Comparison of ENCODE assay signal across 25 mouse cellular contexts in the genomic region with DNA sequence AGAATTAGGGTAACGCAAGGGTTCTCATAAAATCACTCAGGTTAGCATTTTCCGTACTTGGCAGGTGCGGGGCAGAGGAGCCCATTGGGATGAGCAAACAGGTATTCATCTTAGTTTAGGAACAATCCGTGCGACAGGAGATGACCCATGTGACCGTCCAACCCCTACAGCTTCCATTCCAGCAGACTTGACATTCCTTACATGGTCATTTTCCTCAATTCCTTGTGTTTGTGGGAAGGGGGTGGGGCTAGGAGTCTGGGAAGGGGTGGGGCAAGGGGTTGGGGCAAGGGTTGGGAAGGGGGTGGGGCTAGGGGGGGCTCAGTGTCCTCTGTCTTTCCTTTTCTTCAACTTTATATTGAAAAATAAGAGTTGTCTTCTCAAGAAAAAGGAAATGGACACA. TPM values are rescaled to one million over a fixed set of nuclear protein-coding genes. Genes with fewer than 3 reads are reported as not detected.
DNase-seq lines count a peak whose midpoint lies in the region; ATAC-seq lines count a peak whose summit lies in the region.
"Had no signal": no experiment of that assay in that cellular context is flagged by ENCODE, and none has a peak within 500 bp of the region (broad histone marks: within the 10 kb centered on the region; RNA-seq: fewer than 3 reads in every experiment).

No protein-coding gene starts in this region.

- H3K27ac ChIP-seq in forebrain, embryonic 10.5 days: peak overlapping the region; percentile 87
- H3K27ac ChIP-seq in forebrain, embryonic 11.5 days (ENCODE audit: low read depth, low read length): no peak overlapping the region; the same call in 1 of the 2 replicates
- peak overlapping the region; percentile 81 for H3K27ac ChIP-seq in heart, embryonic 13.5 days (replicated peaks)
- H3K27ac ChIP-seq in midbrain, embryonic 10.5 days (replicated peaks): peak overlapping the region; percentile 88
- no peak overlapping the region for H3K27ac ChIP-seq in midbrain, embryonic 13.5 days
- H3K27ac ChIP-seq: embryonic facial prominence, embryonic 12.5 days; hindbrain, embryonic 15.5 days; liver, embryonic 12.5 days; stomach, embryonic 15.5 days had no signal

- no peak overlapping the region for H3K4me2 ChIP-seq in forebrain, embryonic 11.5 days (ENCODE audit: low read depth, low read length, severe bottlenecking)
- H3K4me2 ChIP-seq in heart, embryonic 13.5 days: no peak overlapping the region
- no peak overlapping the region for H3K4me2 ChIP-seq in midbrain, embryonic 13.5 days (replicated peaks)
- H3K4me2 ChIP-seq: embryonic facial prominence, embryonic 12.5 days; hindbrain, embryonic 15.5 days; liver, embryonic 12.5 days; stomach, embryonic 15.5 days had no signal

- intact Hi-C loops in heart, postnatal 25 days (cut with DNase I): loop anchor here (5.0 kb wide), 1 partner anchor 799 kb away; the partner anchor contains the start of gene Appl2

- H3K4me3 ChIP-seq in forebrain, embryonic 10.5 days: no peak overlapping the region
- no peak overlapping the region for H3K4me3 ChIP-seq in forebrain, embryonic 11.5 days (ENCODE audit: low read depth, low read length)
- no peak overlapping the region for H3K4me3 ChIP-seq in heart, embryonic 13.5 days
- 0 out of 2 replicates have a peak overlapping the region, but pooled peaks have one; percentile 5 for H3K4me3 ChIP-seq in midbrain, embryonic 10.5 days
- no peak overlapping the region for H3K4me3 ChIP-seq in midbrain, embryonic 13.5 days (replicated peaks)
- H3K4me3 ChIP-seq: embryonic facial prominence, embryonic 12.5 days; hindbrain, embryonic 15.5 days; liver, embryonic 12.5 days; stomach, embryonic 15.5 days had no signal

- no peaks in the 10 kb centered on the region for H3K27me3 ChIP-seq in forebrain, embryonic 10.5 days (ENCODE audit: poor library complexity, severe bottlenecking)
- H3K27me3 ChIP-seq in forebrain, embryonic 11.5 days (ENCODE audit: control insufficient read depth, insufficient read depth, low read length): no peaks in the 10 kb centered on the region
- H3K27me3 ChIP-seq in heart, embryonic 13.5 days (replicated peaks): no peaks in the 10 kb centered on the region
- H3K27me3 ChIP-seq in midbrain, embryonic 10.5 days (ENCODE audit: low read depth, poor library complexity, severe bottlenecking): no peaks in the 10 kb centered on the region
- no peaks in the 10 kb centered on the region for H3K27me3 ChIP-seq in midbrain, embryonic 13.5 days
- H3K27me3 ChIP-seq: CH12.LX; embryonic facial prominence, embryonic 12.5 days; hindbrain, embryonic 15.5 days; stomach, embryonic 15.5 days had no signal

- DNase-seq in forebrain, embryonic 10.5 days (ENCODE audit: extremely low spot score, low spot score): no peak
- no peak for DNase-seq in forebrain, embryonic 11.5 days (ENCODE audit: low spot score)
- no peak for DNase-seq in heart, postnatal 25 days (ENCODE audit: low spot score)
- DNase-seq in midbrain, embryonic 10.5 days (ENCODE audit: low spot score): no peak
- DNase-seq in kidney, adult 18-20 months: no peak
- DNase-seq: adrenal gland, postnatal 14 days; cerebellum, adult 11 months; cerebellum, adult 9-10 months; cerebellum, postnatal 36 days; gastrocnemius, postnatal 25 days; heart, adult 11 months; kidney, adult 11 months; liver, postnatal 0 days; lung, postnatal 36 days; midbrain, embryonic 14.5 days; right cerebral cortex, postnatal 25 days had no signal

- 84% methylated on average over 6 of the region's 6 CpGs for WGBS in forebrain, embryonic 10.5 days
- 80% methylated on average over 6 of the region's 6 CpGs for WGBS in forebrain, embryonic 11.5 days
- WGBS in heart, embryonic 13.5 days: 91% methylated on average over 6 of the region's 6 CpGs
- 72% methylated on average over 6 of the region's 6 CpGs for WGBS in midbrain, embryonic 10.5 days
- 66% methylated on average over 6 of the region's 6 CpGs for WGBS in midbrain, embryonic 13.5 days

- peaks cover 86% of the 10 kb centered on the region for H3K4me1 ChIP-seq in forebrain, embryonic 10.5 days
- H3K4me1 ChIP-seq in forebrain, embryonic 11.5 days (replicated peaks; ENCODE audit: control insufficient read depth, insufficient read depth, low read length): peaks cover 21% of the 10 kb centered on the region
- peaks cover 42% of the 10 kb centered on the region for H3K4me1 ChIP-seq in heart, embryonic 13.5 days
- peaks cover 94% of the 10 kb centered on the region for H3K4me1 ChIP-seq in midbrain, embryonic 10.5 days
- peaks cover 27% of the 10 kb centered on the region for H3K4me1 ChIP-seq in midbrain, embryonic 13.5 days (replicated peaks)
- H3K4me1 ChIP-seq: liver, embryonic 12.5 days had no signal

- ATAC-seq in forebrain, embryonic 11.5 days (replicated peaks; ENCODE audit: low FRiP score): no peak
- ATAC-seq in heart, embryonic 13.5 days (ENCODE audit: extremely low read depth, insufficient number of reproducible peaks, low FRiP score, low TSS enrichment): no peak
- ATAC-seq in midbrain, embryonic 13.5 days: no peak
- ATAC-seq: inflammation-experienced regulatory T-cells, adult 6 months; liver, embryonic 12.5 days had no signal

- no peaks in the 10 kb centered on the region for H3K36me3 ChIP-seq in forebrain, embryonic 10.5 days (replicated peaks)
- no peaks in the 10 kb centered on the region for H3K36me3 ChIP-seq in forebrain, embryonic 11.5 days (ENCODE audit: control insufficient read depth, insufficient read depth, low read length)
- H3K36me3 ChIP-seq in heart, embryonic 13.5 days: no peaks in the 10 kb centered on the region
- H3K36me3 ChIP-seq in midbrain, embryonic 10.5 days: no peaks in the 10 kb centered on the region
- no peaks in the 10 kb centered on the region for H3K36me3 ChIP-seq in midbrain, embryonic 13.5 days
- H3K36me3 ChIP-seq: embryonic facial prominence, embryonic 12.5 days; G1E; hindbrain, embryonic 15.5 days; liver, embryonic 12.5 days; stomach, embryonic 15.5 days had no signal

- no peaks in the 10 kb centered on the region for H3K9me3 ChIP-seq in forebrain, embryonic 10.5 days
- no peaks in the 10 kb centered on the region for H3K9me3 ChIP-seq in forebrain, embryonic 11.5 days (ENCODE audit: control insufficient read depth, low read length)
- no peaks in the 10 kb centered on the region for H3K9me3 ChIP-seq in heart, embryonic 13.5 days
- no peaks in the 10 kb centered on the region for H3K9me3 ChIP-seq in midbrain, embryonic 10.5 days (replicated peaks)
- H3K9me3 ChIP-seq in midbrain, embryonic 13.5 days: no peaks in the 10 kb centered on the region
- H3K9me3 ChIP-seq: embryonic facial prominence, embryonic 12.5 days; hindbrain, embryonic 15.5 days; liver, embryonic 12.5 days; stomach, embryonic 15.5 days had no signal

- H3K9ac ChIP-seq in forebrain, embryonic 11.5 days (ENCODE audit: low read length): no peak overlapping the region
- 0 out of 2 replicates have a peak overlapping the region, but pooled peaks have one; percentile 42 for H3K9ac ChIP-seq in heart, embryonic 13.5 days
- H3K9ac ChIP-seq in midbrain, embryonic 13.5 days (replicated peaks): no peak overlapping the region
- H3K9ac ChIP-seq: embryonic facial prominence, embryonic 12.5 days; hindbrain, embryonic 15.5 days; liver, embryonic 12.5 days; liver, postnatal 0 days; stomach, embryonic 15.5 days had no signal

RNA-seq across cellular contexts. Expression of gene Nuak1, which starts 6.3 kb away (rescaled TPM):
- polyA plus RNA-seq in forebrain, embryonic 10.5 days (2016; fragmentation: Nextera tagmentation; extraction: Ambion mirVana): 2.1 and 2.4 TPM in 2 replicates
- polyA plus RNA-seq in forebrain, embryonic 11.5 days (2014; fragmentation: Nextera tagmentation; extraction: Ambion mirVana): 2.9 and 3.6 TPM in 2 replicates
- polyA plus RNA-seq in heart, embryonic 13.5 days (2015; fragmentation: Nextera tagmentation; extraction: Ambion mirVana): 2.3 and 2.6 TPM in 2 replicates
- total RNA-seq in heart, postnatal 25 days (2021): 10 to 100 TPM; 30.8 to 32.3 TPM
- 3.0 and 4.0 TPM in 2 replicates for polyA plus RNA-seq in midbrain, embryonic 10.5 days (2016; fragmentation: Nextera tagmentation; extraction: Ambion mirVana)
- 4.9 and 5.0 TPM in 2 replicates for polyA plus RNA-seq in midbrain, embryonic 13.5 days (2015; fragmentation: Nextera tagmentation; extraction: Ambion mirVana)
- polyA plus RNA-seq: G1E; inflammation-experienced regulatory T-cells, adult 6 months had no signal

Comparison
In these comparisons a context has a peak if more than half of its experiments do, and no peak if none do; other contexts are left out.
1. H3K27ac ChIP-seq: peak in forebrain, embryonic 10.5 days (single experiment), heart, embryonic 13.5 days (single experiment) and midbrain, embryonic 10.5 days (single experiment); none in forebrain, embryonic 11.5 days (single experiment) and midbrain, embryonic 13.5 days (single experiment).